Mouse (Mus musculus) C2C12 (cell line): ENCODE measurements around the gene E2f2.
A peak's percentile ranks its signal among the peaks of the same experiment; 100 is the strongest.

Experiments
- CEBPB ChIP-seq: IDR thresholded peaks from one replicate; pipeline ENCODE4 v1.6.1; 2011; ENCODE audit warnings: low read depth, mild to moderate bottlenecking, control low read depth, moderate library complexity
- CTCF ChIP-seq: IDR thresholded peaks from one replicate; pipeline ENCODE4 v1.5.1; 2011; ENCODE audit not compliant: control insufficient read depth, insufficient read depth, insufficient read length
- MAX ChIP-seq: IDR thresholded peaks from one replicate; pipeline ENCODE4 v1.6.1; 2011; ENCODE audit warnings: mild to moderate bottlenecking, control low read depth
- MYOD1 ChIP-seq: IDR thresholded peaks from one replicate; pipeline ENCODE4 v1.6.1; 2011; ENCODE audit warnings: low read depth; ENCODE audit not compliant: control insufficient read depth, insufficient read length
- MYOG ChIP-seq: IDR thresholded peaks from one replicate; pipeline ENCODE4 v1.6.1; 2011; ENCODE audit not compliant: control insufficient read depth, insufficient read length; ENCODE audit errors: extremely low read depth

DNA sequence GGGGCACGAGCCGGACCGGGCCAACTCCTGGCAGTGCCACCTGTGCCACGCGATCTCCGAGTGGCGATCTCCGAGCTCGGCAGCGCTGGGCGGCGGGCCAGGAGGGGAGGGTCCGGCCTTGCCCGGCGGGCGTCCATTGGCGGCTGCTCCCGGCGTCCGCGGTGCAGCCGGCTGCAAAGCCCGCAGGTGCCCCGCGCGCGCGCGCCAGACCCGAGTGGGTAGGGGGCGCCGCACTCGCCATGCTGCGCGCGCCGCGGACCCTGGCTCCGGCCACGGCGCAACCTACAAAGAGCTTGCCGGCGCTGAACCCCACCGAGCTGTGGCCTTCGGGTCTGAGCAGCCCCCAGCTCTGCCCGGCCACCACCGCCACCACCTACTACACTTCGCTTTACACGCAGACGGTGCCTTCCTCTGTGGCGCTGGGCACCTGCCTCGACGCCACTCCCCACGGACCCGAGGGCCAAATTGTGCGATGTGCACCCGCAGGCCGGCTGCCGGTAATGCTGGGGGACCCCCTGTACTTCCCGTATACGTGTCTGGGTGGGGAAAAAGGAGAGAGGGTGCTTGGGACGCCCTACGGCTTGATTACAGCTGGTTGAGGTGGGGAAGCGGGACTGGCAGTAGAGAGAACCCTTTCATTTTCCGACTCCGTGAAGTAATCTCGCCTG lies 482 bp downstream of the E2f2 start:
- TF ChIP-seq CTCF, result no peak
- no peak for TF ChIP-seq CEBPB
- TF ChIP-seq MYOD1, result peak; percentile 29
- TF ChIP-seq MAX, result no peak
- TF ChIP-seq MYOG, result no peak
